Mouse (Mus musculus): ENCODE measurements at regions not wholly inside any gene's neighbourhood (a gene's known extent, or its start where the extent isn't known, plus 50 kb on each side); places are given as distances from the start of the nearest gene placed in this dataset.

DNA sequence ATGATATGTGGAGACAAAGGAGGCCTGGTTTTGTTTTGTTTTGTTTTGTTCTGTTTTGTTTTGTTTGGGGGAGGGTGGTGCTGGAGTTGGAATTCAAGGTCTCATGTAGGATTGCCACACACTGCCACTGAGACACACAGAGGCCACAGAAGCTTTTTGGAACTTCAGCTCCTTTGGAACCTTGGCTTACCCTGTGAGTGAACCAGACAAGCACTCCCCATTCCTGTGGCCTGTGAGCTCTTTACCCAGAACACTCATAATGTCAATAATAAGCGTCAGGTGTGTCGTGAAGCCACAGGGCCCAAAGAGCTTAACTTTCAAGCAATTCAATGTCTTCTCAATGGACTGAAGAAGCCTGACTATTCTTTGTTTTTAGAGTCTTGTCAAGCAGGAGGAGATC is 70.2 kb upstream of the Il15 start:
- DNase-seq (ENCODE audit: low spot score in 2 of 2), result no peak

GRCm38 (mm10) chr8:82471825-82472224 is 68.8 kb upstream of the Il15 start:
- DNase-seq (ENCODE audit: low spot score in 2 of 2), result no peak

DNA sequence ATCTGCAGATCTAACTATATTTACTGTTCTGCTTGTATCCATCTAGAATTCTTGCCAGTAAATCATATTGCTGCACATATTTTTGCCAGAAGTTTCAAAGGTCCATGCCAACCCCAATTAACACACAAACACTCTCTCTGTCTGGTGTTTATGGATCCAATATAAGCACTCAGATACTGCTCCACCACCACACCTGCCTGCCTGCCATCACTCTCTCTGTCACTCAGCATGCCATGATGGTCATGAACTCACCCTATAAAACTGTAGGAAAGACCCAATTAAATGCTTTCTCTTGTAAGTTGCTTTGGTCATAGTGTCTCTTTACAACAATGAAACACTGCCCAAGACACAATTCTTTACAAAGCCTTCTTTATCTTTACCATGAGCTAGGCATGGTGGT is 66.8 kb upstream of the Il15 start:
- DNase-seq (ENCODE audit: low spot score in 2 of 2), result no peak

GRCm38 (mm10) chr8:82462841-82463240 is 59.8 kb upstream of the Il15 start:
- DNase-seq (ENCODE audit: low spot score in 2 of 2), result no peak

GRCm38 (mm10) chr8:82459007-82459406 is 56.0 kb upstream of the Il15 start:
- no peak for DNase-seq (ENCODE audit: low spot score in 2 of 2)

DNA sequence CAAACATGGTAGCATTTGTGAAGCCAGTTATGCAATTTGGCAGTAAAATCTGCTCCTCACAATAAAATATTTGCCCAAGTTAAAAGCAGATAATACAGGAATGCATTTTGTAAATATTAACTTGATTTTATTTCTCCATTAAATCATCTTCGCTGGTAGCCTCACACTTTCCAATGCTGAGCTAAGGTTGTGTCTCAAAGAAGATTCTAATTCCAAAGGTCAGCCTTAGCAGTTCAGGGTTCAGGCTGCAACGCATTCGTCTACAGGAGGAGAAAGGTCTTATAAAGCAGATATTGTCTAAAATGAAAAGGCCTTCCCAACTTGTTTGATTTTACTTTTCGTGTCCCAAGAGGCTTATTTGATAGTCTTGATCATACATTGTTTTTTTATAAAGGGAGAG is 51.0 kb upstream of the Il15 start:
- no peak for DNase-seq (ENCODE audit: low spot score in 2 of 2)
